Mouse (Mus musculus) megakaryocyte-erythroid progenitor cell, adult 5-6 weeks (primary cell): Measurements from ENCODE around the gene Olfr543. TPM values are rescaled to one million over a fixed set of nuclear protein-coding genes. Genes with fewer than 3 reads are reported as not detected.

Experiments
- ATAC-seq: replicated peaks from 2 replicates; pipeline ENCODE4 v1.8.0; 2016; ENCODE audit warnings: mild to moderate bottlenecking, inconsistent platforms; ENCODE audit not compliant: severe bottlenecking, poor library complexity, low FRiP score, low TSS enrichment
- total RNA-seq, 2 experiments: library from RNA; stranded (forward) in 1 of 2; stranded (reverse) in 1 of 2; fragments of 200-1000, 215-1000 nt in 1 of 2; fragments of >200 nt in 1 of 2; fragmentation: Nextera tagmentation in 1 of 2; gene quantifications; 2 replicates each; pipeline ENCODE4 v1.2.3; 2014 to 2017

The Olfr543 gene
- total RNA-seq, 2 experiments from 2014 or later, result 0.09 TPM; not detected in 1

DNA sequence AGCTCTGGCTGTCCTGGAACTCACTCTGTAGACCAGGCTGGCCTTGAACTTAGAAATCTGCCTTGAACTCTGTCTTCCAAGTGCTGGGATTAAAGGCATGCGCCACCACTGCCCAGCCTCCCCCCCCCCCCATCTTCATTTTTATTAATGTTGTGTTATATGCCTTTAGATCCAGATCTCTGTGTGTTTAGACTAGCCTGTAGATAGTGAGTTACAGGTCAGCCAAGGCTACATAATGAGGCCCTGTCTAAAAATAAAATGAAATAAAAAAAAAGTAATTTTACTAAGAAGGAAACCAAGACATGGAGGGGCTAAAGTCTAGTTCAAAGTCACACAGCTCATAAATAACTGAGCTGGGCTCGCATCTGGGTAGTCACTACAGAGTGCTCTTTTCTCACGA is 2.6 kb downstream of the Olfr543 start:
- no peak for ATAC-seq

DNA sequence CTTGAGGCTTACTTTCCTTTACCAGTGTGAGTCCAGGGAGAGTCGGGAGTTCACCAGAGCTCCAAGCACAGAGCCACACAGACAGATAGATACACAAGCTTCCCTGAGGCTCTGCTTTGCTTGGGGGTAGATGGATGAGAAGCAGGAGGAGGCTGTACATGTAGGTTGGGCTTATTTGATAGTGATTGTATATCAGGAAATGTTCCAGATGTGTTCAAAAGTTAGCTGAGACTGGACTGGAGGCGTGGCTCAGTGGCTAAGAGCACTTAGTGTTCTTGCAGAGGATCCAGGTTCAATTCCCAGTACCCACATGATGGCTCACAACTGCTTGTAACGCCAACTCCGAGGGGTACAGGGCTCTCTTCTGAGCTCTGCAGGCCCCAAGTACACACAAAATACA is 3.1 kb downstream of the Olfr543 start:
- 0 out of 2 replicates have a peak, but pooled peaks have one; percentile 21 for ATAC-seq

DNA sequence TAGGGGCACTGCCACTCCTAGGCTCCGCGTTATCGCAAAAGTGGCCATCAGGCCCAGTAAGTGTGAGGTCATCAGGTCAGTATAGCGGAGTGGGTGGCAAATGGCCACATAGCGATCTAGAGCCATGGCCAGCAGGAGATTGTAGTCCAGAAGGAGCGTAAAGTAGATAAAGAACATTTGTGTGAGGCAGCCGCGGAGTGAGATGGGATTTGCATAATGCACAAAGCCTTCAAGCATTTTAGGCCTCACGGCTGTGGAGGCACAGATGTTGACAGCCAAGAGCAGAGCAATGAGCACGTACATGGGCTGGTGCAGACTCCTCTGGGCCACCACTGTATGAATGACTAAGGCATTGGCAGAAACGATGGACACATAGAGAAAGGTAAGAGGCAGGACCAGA is 4.1 kb downstream of the Olfr543 start:
- 0 out of 2 replicates have a peak, but pooled peaks have one; percentile 22 for ATAC-seq

DNA sequence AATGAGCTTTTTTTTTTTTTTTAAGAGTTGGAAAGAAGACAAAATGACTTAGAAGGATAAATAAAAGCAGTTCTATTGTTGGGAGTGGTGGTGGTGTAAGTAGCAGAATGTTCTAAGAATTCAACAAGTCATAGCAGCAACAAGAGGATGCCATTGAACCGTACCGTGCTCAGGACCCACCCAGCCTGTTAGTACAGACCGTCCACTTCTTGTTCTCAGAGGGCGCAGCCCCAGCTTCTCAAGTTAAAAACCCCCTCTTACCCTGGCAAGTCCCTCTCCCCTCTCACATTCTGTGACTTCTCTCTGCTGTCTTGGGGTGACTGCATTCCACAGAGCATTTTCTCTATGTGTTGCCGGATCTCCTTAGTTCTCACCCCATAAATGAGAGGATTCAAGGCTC is 4.9 kb downstream of the Olfr543 start:
- ATAC-seq, result no peak

DNA sequence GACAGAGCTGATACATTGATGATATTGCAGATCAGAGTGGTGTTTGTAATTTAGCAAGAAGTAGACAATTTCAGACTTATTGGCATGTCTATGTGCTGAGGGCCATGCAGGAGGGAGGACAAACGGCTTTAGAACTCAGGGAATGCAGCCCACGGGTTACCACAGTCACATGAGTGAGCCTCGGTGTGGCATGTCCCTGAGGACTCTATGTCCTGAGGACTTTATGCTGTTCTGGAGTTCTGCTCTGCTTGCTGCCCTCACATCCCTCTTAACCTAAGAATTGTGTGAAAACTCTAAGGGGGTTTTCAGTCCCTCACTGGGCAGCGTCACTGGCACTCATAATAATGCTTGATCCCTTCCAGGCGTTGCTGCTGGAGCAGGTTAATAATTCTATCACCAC is 8.8 kb downstream of the Olfr543 start:
- no peak for ATAC-seq

DNA sequence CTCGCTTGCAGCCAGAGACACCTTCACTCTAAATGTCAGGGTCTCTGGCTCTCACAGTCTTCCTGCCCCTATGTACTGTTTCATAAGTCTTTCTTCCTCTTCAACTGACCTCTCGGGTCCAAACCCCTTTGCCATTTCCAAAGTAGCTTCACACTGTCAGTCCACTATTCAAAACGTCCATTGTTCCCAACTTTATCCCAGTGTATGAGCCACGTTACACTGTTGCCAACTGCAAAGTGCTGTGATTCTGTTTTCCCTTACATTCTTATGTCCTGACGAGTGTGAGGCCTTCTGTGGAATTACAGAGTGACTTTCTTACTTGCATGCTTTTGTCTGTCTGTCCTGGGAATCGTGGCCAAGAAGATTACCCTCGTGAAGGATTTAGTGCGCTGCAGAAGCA is 13.9 kb downstream of the Olfr543 start:
- ATAC-seq, result no peak

DNA sequence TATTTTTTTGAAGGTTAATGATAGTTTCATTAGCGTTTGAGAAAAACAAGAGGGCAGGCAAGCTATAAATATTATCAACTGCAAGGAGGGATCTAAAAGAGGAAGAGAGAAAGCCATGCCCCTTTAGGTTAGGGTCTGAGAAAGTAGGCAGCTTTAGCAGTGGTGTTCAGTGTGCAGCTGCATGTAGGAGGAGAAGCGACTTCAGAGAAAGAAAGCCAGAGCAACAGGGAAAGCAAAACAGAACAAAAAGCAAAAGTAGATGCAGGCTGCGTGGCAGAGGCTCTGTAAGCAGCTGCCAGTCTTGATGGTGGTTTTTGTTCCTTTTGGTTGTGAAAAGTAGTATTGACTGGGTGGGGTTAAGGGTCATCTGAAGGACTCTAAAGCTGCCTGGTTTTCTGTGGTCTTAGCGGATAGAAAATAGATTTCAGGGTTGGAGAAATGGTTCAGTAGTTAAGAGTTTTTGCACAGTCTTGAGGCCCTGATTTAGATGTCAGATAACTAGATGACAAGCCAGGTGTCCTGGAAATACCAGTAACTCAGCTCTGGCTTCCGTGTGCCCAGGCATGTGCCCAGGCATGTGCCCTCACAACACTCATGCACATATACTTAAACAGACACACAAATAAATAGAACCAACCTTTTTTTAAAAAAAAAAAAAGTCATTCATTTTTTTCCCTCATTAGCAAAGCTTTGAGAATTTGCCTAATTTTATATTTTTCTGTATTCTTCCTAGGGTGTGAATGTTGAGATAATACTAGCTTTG is 22.7 kb downstream of the Olfr543 start:
- no peak for ATAC-seq

DNA sequence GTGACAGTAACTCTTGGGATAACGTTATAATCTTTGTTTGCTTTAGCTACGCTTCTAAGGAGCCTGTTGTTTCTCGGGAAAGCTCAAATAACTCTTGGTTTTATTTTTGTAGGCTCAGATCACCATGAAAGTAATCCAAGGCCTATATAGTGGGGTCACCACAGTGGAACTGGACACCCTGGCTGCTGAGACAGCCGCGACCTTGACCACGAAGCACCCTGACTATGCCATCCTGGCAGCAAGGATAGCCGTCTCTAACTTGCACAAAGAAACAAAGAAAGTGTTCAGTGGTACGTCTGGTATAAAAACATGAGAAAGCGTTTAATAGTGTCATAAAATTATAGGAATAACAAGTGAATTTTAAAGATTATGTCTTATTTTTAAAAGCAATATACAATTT is 35.0 kb downstream of the Olfr543 start:
- no peak for ATAC-seq

DNA sequence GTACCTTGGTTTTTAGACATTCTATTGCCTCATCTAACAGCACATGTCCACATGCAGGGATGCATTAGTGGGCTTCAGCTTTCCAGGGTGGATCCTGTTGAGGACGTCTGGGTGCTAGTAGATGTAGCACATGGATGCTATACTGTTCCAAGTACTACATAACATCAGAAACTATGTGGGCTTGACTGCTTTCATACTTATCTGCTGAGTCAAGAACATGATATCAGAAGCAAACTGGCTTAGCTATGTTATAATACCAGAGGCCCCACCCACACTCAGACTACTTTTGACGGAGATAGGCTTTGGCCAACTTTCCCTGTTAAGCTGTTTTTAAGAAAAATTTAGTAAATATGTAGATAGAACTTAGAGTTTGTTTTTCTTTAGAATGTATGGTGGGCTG is 37.2 kb downstream of the Olfr543 start:
- ATAC-seq, result peak; percentile 77

DNA sequence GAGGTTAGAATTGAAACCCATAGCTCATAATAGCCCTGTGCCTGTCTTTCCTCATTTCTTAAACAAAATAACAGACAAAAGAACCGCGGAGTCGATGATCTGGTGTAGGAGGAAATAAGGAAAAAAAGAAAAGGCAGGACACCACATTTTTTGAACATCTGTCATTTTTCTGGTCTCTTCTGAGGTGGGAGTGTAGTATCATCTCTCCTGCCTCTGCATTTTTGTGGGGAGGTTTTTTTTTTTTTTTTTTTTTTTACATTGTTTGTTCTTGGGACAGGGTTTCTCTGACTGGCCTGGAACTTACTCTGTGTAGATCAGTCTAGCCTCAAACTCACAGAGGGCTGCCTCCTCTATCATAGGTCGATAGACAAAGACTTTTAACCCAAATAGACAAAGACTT is 39.0 kb downstream of the Olfr543 start:
- no peak for ATAC-seq

DNA sequence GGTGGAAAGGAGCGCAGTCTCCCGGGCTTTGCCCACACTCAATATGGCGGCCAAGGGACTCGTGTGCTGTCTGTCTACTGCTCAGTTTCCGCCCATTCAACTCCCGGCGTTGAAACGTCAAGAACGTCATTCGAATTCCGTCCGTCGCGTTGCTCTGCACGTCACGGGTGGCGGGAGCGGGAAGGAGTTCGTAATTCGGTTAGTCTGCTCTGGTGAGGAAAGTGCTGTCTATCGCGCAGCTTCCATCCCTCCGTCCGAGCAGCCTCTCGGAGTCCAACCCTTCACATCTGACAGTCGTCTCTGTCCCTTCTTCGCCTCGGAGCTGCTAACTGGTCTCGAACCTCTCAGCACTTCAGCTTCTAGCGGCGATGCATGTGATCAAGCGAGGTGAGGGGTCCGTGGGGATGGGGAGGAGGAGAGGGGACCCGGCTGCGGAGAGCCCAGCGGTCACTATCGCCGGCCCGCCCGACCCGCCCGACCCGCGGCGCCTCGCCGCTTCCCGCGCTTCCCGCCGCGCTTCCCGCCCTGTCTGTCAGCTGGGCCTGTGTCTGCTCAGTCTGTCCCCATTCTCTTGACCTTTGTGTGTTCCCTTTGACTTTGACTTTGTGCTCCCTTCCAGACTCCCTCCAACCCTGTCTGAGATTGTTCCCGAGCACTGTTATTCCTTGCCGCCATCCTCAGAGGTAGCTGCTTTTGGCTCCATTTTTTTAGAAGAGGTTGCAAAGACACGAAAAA is 39.7 kb downstream of the Olfr543 start, which contains the start of gene Rrm1:
Gene Rrm1 (plus strand): TSS at position 39 of the 735 bp plus-strand sequence.
- peak; percentile 91 for ATAC-seq

DNA sequence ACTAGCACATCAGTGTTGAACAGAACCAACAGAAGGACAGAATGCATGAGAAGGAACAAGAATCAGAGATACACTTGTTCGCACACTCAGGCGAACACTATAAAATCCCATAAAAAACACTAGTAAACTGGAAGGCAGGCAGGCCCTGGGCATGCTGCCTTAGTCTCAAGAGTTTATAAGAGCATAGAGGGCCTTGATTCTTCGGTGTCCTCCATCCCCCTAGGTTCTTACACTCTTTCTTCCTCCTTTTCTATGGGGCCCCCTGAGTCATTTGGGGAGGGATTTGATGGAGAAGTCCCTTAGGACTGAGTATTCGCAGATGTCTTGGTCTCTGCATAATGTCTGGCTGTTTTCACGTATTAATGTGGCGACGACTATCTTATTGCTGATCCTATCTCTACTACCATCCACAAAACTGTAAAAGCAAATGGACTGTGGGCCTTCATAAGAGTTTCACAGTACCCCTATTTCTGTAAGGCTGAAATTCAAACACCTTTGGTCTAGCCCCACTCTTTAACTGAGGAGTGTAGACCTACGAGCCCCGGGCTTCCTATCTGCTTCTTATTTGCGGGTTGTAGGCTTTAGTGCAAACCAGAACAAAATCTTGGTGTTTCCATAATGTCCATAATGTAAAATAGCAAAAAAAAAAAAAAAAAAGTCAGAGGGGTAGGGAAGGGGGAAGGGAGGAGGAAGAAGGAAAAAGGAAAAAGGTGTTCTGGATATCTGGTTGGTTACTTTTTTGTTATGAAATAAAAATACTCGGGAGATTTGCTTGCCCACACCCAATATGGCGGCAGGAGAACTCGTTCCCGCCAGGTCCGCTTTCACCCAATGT is 40.4 kb downstream of the Olfr543 start:
- ATAC-seq, result no peak

DNA sequence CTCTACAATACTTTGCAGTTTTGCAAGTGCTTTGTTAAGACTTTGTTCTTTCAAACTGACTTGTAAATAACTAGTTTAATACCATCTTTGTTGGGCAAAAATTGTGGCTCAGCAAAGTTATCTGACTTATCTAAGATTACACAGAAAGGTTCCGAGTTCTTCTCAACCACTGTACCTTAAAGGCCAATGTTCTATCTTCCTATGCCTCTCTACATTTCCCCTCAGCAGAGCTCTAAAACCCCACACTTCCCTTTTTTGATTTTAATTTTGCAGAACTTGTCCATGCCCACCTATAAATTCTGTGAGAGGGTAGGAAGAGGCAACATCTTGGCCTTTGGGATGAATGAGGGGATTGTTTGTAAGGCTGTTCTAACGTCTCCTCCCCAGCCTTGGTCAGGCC is 47.1 kb downstream of the Olfr543 start:
- ATAC-seq, result no peak

Other genes with a start within 250 kb of the Olfr543 start
- gene Rhog, start 225.6 kb downstream of the Olfr543 start, total RNA-seq (2014; fragmentation: Nextera tagmentation), result 145 and 157 TPM in 2 replicates
- 20.5 and 38.6 TPM in 2 replicates for gene Rhog, start 225.6 kb downstream of the Olfr543 start, total RNA-seq (2017)
- 23.4 and 37.7 TPM in 2 replicates for gene Stim1, start 213.9 kb downstream of the Olfr543 start, total RNA-seq (2014; fragmentation: Nextera tagmentation)
- 18.4 and 19.4 TPM in 2 replicates for gene Stim1, start 213.9 kb downstream of the Olfr543 start, total RNA-seq (2017)
- 270 and 301 TPM in 2 replicates for gene Rrm1, start 40.0 kb downstream of the Olfr543 start, total RNA-seq (2014; fragmentation: Nextera tagmentation)
- 1,022 TPM in 2 replicates for gene Rrm1, start 40.0 kb downstream of the Olfr543 start, total RNA-seq (2017)
- gene Olfr544, start 6.6 kb upstream of the Olfr543 start, total RNA-seq (2014; fragmentation: Nextera tagmentation), result not detected in 2 replicates
- gene Olfr544, start 6.6 kb upstream of the Olfr543 start, total RNA-seq (2017), result 0.05 TPM in 1 of 2 replicates, not detected in the other
- not detected in 2 replicates for gene Olfr545, start 17.9 kb upstream of the Olfr543 start, total RNA-seq (2014; fragmentation: Nextera tagmentation)
- not detected in 2 replicates for gene Olfr545, start 17.9 kb upstream of the Olfr543 start, total RNA-seq (2017)
- gene Olfr547, start 53.1 kb upstream of the Olfr543 start, total RNA-seq (2014; fragmentation: Nextera tagmentation), result not detected in 2 replicates
- not detected in 2 replicates for gene Olfr547, start 53.1 kb upstream of the Olfr543 start, total RNA-seq (2017)
- gene Olfr548-ps1, start 59.2 kb upstream of the Olfr543 start, total RNA-seq (2014; fragmentation: Nextera tagmentation), result not detected in 2 replicates
- not detected in 2 replicates for gene Olfr548-ps1, start 59.2 kb upstream of the Olfr543 start, total RNA-seq (2017)
- gene Olfr549, start 68.2 kb upstream of the Olfr543 start, total RNA-seq (2014; fragmentation: Nextera tagmentation), result not detected in 2 replicates
- gene Olfr549, start 68.2 kb upstream of the Olfr543 start, total RNA-seq (2017), result not detected in 2 replicates
- gene Trim21, start 83.8 kb upstream of the Olfr543 start, total RNA-seq (2014; fragmentation: Nextera tagmentation), result 10.2 and 20.0 TPM in 2 replicates
- gene Trim21, start 83.8 kb upstream of the Olfr543 start, total RNA-seq (2017), result 24.0 and 31.5 TPM in 2 replicates
- gene Olfr550, start 89.8 kb upstream of the Olfr543 start, total RNA-seq (2014; fragmentation: Nextera tagmentation), result not detected in 2 replicates
- 0.04 TPM in 1 of 2 replicates, not detected in the other for gene Olfr550, start 89.8 kb upstream of the Olfr543 start, total RNA-seq (2017)
- not detected in 2 replicates for gene Olfr551, start 110.2 kb upstream of the Olfr543 start, total RNA-seq (2014; fragmentation: Nextera tagmentation)
- gene Olfr551, start 110.2 kb upstream of the Olfr543 start, total RNA-seq (2017), result not detected in 2 replicates
- 0.20 TPM in 1 of 2 replicates, not detected in the other for gene Olfr552, start 116.1 kb upstream of the Olfr543 start, total RNA-seq (2014; fragmentation: Nextera tagmentation)
- not detected in 2 replicates for gene Olfr552, start 116.1 kb upstream of the Olfr543 start, total RNA-seq (2017)
- gene Olfr553, start 136.5 kb upstream of the Olfr543 start, total RNA-seq (2014; fragmentation: Nextera tagmentation), result not detected in 2 replicates
- not detected in 2 replicates for gene Olfr553, start 136.5 kb upstream of the Olfr543 start, total RNA-seq (2017)
- not detected in 2 replicates for gene Olfr554, start 156.8 kb upstream of the Olfr543 start, total RNA-seq (2014; fragmentation: Nextera tagmentation)
- not detected in 2 replicates for gene Olfr554, start 156.8 kb upstream of the Olfr543 start, total RNA-seq (2017)
- gene Olfr555, start 177.1 kb upstream of the Olfr543 start, total RNA-seq (2014; fragmentation: Nextera tagmentation), result not detected in 2 replicates
- gene Olfr555, start 177.1 kb upstream of the Olfr543 start, total RNA-seq (2017), result not detected in 2 replicates
- not detected in 2 replicates for gene Olfr556, start 183.2 kb upstream of the Olfr543 start, total RNA-seq (2014; fragmentation: Nextera tagmentation)
- gene Olfr556, start 183.2 kb upstream of the Olfr543 start, total RNA-seq (2017), result not detected in 2 replicates
- gene Trim68, start 205.6 kb upstream of the Olfr543 start, total RNA-seq (2014; fragmentation: Nextera tagmentation), result 6.7 and 8.4 TPM in 2 replicates
- 1.8 and 6.0 TPM in 2 replicates for gene Trim68, start 205.6 kb upstream of the Olfr543 start, total RNA-seq (2017)
- not detected in 2 replicates for gene Olfr557, start 214.2 kb upstream of the Olfr543 start, total RNA-seq (2014; fragmentation: Nextera tagmentation)
- not detected in 2 replicates for gene Olfr557, start 214.2 kb upstream of the Olfr543 start, total RNA-seq (2017)
- not detected in 2 replicates for gene Olfr558, start 220.5 kb upstream of the Olfr543 start, total RNA-seq (2014; fragmentation: Nextera tagmentation)
- not detected in 2 replicates for gene Olfr558, start 220.5 kb upstream of the Olfr543 start, total RNA-seq (2017)
- not detected in 2 replicates for gene Olfr33, start 237.4 kb upstream of the Olfr543 start, total RNA-seq (2014; fragmentation: Nextera tagmentation)
- not detected in 2 replicates for gene Olfr33, start 237.4 kb upstream of the Olfr543 start, total RNA-seq (2017)
- gene Olfr559, start 245.8 kb upstream of the Olfr543 start, total RNA-seq (2014; fragmentation: Nextera tagmentation), result not detected in 2 replicates
- not detected in 2 replicates for gene Olfr559, start 245.8 kb upstream of the Olfr543 start, total RNA-seq (2017)